Mouse (Mus musculus): ENCODE measurements around the gene Ttc12. TPM values are rescaled to one million over a fixed set of nuclear protein-coding genes. Genes with fewer than 3 reads are reported as not detected.

Ttc12 gene
- total and polyA plus RNA-seq, 3 experiments = 0.44 to 0.67 (median 0.59) TPM

- H3K9me3 ChIP-seq (replicated peaks; ENCODE audit: low read length) = no peaks in the 10 kb centered on the region
- no peak overlapping the region for H3K9ac ChIP-seq (ENCODE audit: insufficient read depth, low read depth)
- H3K27me3 ChIP-seq (replicated peaks) = peaks cover 8% of the 10 kb centered on the region
- no peak overlapping the region for H3K4me2 ChIP-seq (ENCODE audit: insufficient read depth, low read depth, poor library complexity, severe bottlenecking)
- no peaks in the 10 kb centered on the region for H3K79me2 ChIP-seq (replicated peaks; ENCODE audit: control insufficient read depth, extremely low read depth, insufficient read depth, poor library complexity, severe bottlenecking)
- H3K36me3 ChIP-seq (replicated peaks in 1 of 2; ENCODE audit: control insufficient read depth in 1 of 2, insufficient read depth in 1 of 2, low read length in 1 of 2) = no peaks in the 10 kb centered on the region
- no peak overlapping the region for H3K4me3 ChIP-seq (replicated peaks in 1 of 3; ENCODE audit: low read depth in 2 of 3, low read length in 2 of 3, poor library complexity in 1 of 3)
- TF ChIP-seq SIN3A (IDR thresholded peaks at IDR 0.05; ENCODE audit: low read length) (no peak), MAZ (IDR thresholded peaks at IDR 0.05; ENCODE audit: low read depth, low read length) (no peak), MYC (IDR thresholded peaks at IDR 0.05; ENCODE audit: low read depth, low read length) (no peak), USF2 (conservative IDR thresholded peaks at IDR 0.05; ENCODE audit: low read depth, low read length) (no peak), RCOR1 (conservative IDR thresholded peaks at IDR 0.05; ENCODE audit: low read depth, low read length) (no peak), UBTF (IDR thresholded peaks at IDR 0.05; ENCODE audit: low read depth, low read length) (no peak), TBP (conservative IDR thresholded peaks at IDR 0.05; ENCODE audit: low read depth, low read length) (no peak), ZNF384 (IDR thresholded peaks at IDR 0.05; ENCODE audit: low read depth, low read length) (no peak), NRF1 (IDR thresholded peaks at IDR 0.05; ENCODE audit: low read depth, low read length) (no peak), POLR2AphosphoS2 (IDR thresholded peaks at IDR 0.05; ENCODE audit: low read depth, low read length) (no peak), ZC3H11A (IDR thresholded peaks at IDR 0.05; ENCODE audit: low read depth, low read length) (no peak), ELF1 (IDR thresholded peaks at IDR 0.05; ENCODE audit: low read depth, low read length) (no peak), ZKSCAN1 (IDR thresholded peaks at IDR 0.05; ENCODE audit: borderline replicate concordance, low read depth, low read length) (no peak), CHD1 (IDR thresholded peaks at IDR 0.05; ENCODE audit: low read depth, low read length) (no peak)
- H3K4me1 ChIP-seq (ENCODE audit: control insufficient read depth in 1 of 2, insufficient read depth in 2 of 2) = peaks cover 7 to 33% of the 10 kb centered on the region in 2 experiments
- dilution Hi-C loops (cut with MboI; ENCODE audit: extremely low pct_ligation_motif_present, extremely low pct_unique_long_range_greater_than_20kb, low sequenced_read_pairs) (no loop called here), in situ Hi-C loops (cut with MboI; ENCODE audit: low pct_ligation_motif_present, low pct_unique_long_range_greater_than_20kb, low sequenced_read_pairs) (loop anchor here (25.0 kb wide), 1 partner anchor 1009 kb away; the partner anchor contains the start of gene Pts)
- H3K27ac ChIP-seq (ENCODE audit: insufficient read depth, low read depth) = no peak overlapping the region
- DNase-seq (ENCODE audit: extremely low read depth) = no peak
These were observed 42.0 kb upstream of the Ttc12 start for GRCm38 (mm10) chr9:49528026-49528425.

- no peak overlapping the region for H3K9ac ChIP-seq (ENCODE audit: insufficient read depth, low read depth)
- DNase-seq (ENCODE audit: extremely low read depth) = no peak
- no peaks in the 10 kb centered on the region for H3K36me3 ChIP-seq (replicated peaks in 1 of 2; ENCODE audit: control insufficient read depth in 1 of 2, insufficient read depth in 1 of 2, low read length in 1 of 2)
- no peak overlapping the region for H3K4me3 ChIP-seq (replicated peaks in 1 of 3; ENCODE audit: low read depth in 2 of 3, low read length in 2 of 3, poor library complexity in 1 of 3)
- H3K27ac ChIP-seq (ENCODE audit: insufficient read depth, low read depth) = no peak overlapping the region
- peaks cover 8% of the 10 kb centered on the region for H3K27me3 ChIP-seq (replicated peaks)
- H3K9me3 ChIP-seq (replicated peaks; ENCODE audit: low read length) = no peaks in the 10 kb centered on the region
- dilution Hi-C loops (cut with MboI; ENCODE audit: extremely low pct_ligation_motif_present, extremely low pct_unique_long_range_greater_than_20kb, low sequenced_read_pairs) = no loop called here
- H3K79me2 ChIP-seq (replicated peaks; ENCODE audit: control insufficient read depth, extremely low read depth, insufficient read depth, poor library complexity, severe bottlenecking) = no peaks in the 10 kb centered on the region
- no peak overlapping the region for H3K4me2 ChIP-seq (ENCODE audit: insufficient read depth, low read depth, poor library complexity, severe bottlenecking)
- TF ChIP-seq JUND (conservative IDR thresholded peaks at IDR 0.05; ENCODE audit: low read depth, low read length) (no peak), MAFK (IDR thresholded peaks at IDR 0.05; ENCODE audit: insufficient replicate concordance, low read length) (no peak), E2F4 (IDR thresholded peaks at IDR 0.05; ENCODE audit: insufficient replicate concordance, low read depth, low read length) (no peak), POLR2AphosphoS2 (IDR thresholded peaks at IDR 0.05; ENCODE audit: low read depth, low read length) (no peak), UBTF (IDR thresholded peaks at IDR 0.05; ENCODE audit: low read depth, low read length) (no peak), ZC3H11A (IDR thresholded peaks at IDR 0.05; ENCODE audit: low read depth, low read length) (no peak), RCOR1 (conservative IDR thresholded peaks at IDR 0.05; ENCODE audit: low read depth, low read length) (no peak), SIN3A (IDR thresholded peaks at IDR 0.05; ENCODE audit: low read length) (no peak), CHD2 (IDR thresholded peaks at IDR 0.05; ENCODE audit: low read length) (no peak), TCF12 (IDR thresholded peaks at IDR 0.05; ENCODE audit: low read depth, low read length) (no peak)
- in situ Hi-C loops (cut with MboI; ENCODE audit: low pct_ligation_motif_present, low pct_unique_long_range_greater_than_20kb, low sequenced_read_pairs) = loop anchor here (25.0 kb wide), 1 partner anchor 1010 kb away; the partner anchor contains the start of gene Pts
- H3K4me1 ChIP-seq (ENCODE audit: control insufficient read depth in 1 of 2, insufficient read depth in 2 of 2) = peaks cover 0 to 31% of the 10 kb centered on the region in 2 experiments; a peak in 2 of 4 replicates
These were observed 41.3 kb upstream of the Ttc12 start for GRCm38 (mm10) chr9:49527340-49527739.
